Mouse (Mus musculus): ENCODE measurements at regions not wholly inside any gene's neighbourhood (a gene's known extent, or its start where the extent isn't known, plus 50 kb on each side); places are given as distances from the start of the nearest gene placed in this dataset.

DNA sequence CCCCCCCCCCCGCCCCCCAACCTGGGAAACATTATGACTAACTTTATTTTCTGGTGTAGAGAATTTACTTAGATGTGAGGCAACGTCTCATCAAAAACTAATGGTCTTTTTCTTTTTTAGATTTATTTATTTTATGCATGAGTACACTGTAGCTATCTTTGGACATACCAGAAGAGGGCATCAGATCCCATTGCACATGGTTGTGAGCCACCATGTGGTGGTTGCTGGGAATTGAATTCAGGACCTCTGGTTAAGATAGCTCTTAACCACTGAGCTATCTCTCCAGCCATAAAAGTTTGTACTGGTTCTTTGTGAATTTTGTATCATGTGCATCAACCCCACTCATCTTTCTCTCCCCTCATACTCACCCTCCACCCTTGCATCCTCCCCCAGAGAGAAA, 847.3 kb downstream of the Robo1 start:
- TF ChIP-seq POLR2A (IDR thresholded peaks at IDR 0.05; ENCODE audit: borderline replicate concordance, extremely low read depth, insufficient read depth, insufficient read length, poor library complexity, severe bottlenecking): no peak
- no peak for TF ChIP-seq CTCF (IDR thresholded peaks at IDR 0.05; ENCODE audit: borderline replicate concordance, extremely low read depth, insufficient read depth, insufficient read length)

Data from brain, embryonic 14.5 days (tissue).